Mouse (Mus musculus) induced T-regulatory cell, adult 2 months (primary cell): ENCODE measurements around the gene Tmem91.

Experiments used
- DNase-seq: peaks from one replicate; pipeline ENCODE4 v3.0.0-alpha.2; 2012; ENCODE audit warnings: low read depth

Tmem91 gene

DNA sequence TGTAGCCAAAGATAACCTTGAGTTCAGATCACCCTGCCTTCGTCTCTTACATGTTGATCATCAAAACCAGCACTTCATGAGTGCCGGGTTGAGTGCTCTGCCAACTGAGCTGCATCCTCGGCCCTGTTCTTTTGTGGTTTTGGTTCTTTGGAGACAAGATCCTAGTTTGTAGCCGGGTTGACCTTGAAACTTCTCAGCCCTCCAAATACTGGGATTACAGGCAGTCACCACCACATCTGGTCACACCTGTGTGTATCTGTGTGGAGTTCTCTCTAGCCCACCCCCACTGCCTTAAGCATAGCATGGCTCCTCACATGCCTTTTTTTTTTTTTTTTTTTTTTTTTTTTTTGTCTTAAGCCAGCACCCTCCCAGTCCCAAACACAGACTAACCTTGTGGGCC, 4.9 kb downstream of the Tmem91 start:
- no peak for DNase-seq

DNA sequence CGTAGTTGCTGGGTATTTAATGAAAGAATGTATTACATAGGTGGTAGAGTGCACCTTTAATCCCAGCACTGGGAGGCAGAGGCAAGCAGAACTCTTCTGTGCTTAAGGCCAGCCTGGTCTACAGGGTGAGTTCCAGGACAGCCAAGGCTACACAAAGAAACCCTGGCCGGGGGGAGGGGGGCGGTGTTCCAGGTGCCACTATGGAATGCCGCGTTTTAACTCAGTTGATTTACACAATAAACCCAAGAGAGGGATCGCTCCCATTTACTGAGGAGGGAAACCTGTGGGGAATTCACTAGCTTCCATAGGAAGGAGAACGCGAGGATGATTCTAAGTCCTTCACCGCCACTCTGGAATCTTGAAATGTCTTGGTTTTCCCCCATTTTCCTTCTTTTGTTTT, 5.3 kb downstream of the Tmem91 start:
- DNase-seq = no peak

DNA sequence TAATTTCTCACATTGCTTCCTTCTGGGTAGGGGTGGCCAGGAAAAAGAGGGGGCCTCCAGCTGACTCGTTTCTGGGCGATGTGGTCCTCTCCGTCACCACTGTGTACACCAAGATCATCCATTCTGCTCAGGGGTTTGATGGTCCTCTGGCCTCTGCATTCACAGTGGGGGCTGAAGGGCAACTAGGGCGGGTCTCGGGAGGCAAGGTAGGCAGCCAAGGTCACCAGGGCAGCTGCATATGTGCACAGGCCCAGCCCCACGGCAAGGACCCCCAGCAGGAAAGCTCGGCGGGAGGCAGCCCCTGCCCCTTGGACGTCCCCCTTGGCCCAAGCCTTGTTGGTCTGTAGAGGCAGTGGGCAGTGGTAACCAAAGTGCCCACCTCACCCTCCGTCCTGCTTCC, 5.8 kb downstream of the Tmem91 start:
- no peak for DNase-seq

DNA sequence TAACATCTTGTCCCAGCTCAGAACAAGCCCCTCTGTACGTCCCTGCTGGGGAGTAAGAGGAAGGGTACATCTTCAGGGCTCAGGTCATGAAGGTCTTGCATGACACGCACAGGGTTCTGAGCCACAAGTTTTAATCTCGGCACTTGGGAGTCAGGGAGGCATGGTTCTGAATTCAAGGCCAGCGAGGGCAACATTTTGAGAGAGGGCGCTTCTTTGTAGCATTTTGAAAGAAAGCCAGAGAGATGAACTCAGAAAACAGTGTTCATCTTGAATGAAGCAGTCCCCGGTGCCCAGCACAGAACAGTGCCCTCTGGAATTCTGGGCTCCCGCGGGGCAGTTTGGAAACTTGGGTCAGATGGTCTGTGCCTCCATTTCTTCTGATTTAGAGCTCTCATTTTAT, 8.6 kb downstream of the Tmem91 start:
- DNase-seq = no peak

DNA sequence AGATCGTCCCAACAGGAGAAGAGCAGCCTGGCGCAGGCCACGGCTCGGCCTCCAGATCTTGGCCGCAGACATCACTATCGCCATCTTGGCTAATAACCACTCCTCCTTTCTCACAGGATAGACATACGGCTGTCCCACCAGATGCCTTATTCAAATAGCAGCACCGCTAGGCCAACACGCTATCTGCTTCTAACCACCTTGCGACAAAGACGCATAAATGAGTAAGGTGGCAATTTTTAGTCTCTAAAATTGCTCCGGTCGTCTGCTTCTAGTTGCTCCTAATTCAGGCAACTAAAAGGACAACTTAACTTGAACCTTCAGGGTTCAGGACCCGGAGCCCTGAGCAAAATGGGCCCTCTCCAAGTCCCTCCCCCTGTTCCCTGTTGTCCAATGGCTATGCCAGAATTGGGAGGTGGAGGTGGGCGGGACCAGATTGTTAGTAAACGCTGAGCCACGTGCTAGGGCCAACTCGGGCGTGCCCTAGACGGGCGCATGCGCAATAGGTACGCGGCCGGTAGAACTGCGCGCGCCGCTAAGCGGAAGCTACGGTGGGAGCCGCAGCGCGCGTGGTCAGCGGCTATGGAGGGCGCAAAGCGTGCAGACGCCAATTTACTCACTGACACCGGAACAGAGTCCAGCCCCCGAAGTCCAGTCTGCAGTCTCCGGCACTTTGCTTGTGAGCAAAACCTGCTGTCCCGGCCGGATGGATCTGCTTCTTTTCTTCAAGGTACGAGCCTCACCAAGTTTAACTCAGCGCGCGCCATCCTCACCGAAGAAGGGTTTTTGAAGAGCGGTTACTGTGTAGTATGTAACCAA, 16.1 kb downstream of the Tmem91 start, which contains the start of the genes Bckdha and Exosc5:
Bckdha (minus strand) TSS at position 325 of the 816 bp plus-strand sequence.
Exosc5 (plus strand) TSS at position 508 of the 816 bp plus-strand sequence.
- DNase-seq = peak; percentile 100

DNA sequence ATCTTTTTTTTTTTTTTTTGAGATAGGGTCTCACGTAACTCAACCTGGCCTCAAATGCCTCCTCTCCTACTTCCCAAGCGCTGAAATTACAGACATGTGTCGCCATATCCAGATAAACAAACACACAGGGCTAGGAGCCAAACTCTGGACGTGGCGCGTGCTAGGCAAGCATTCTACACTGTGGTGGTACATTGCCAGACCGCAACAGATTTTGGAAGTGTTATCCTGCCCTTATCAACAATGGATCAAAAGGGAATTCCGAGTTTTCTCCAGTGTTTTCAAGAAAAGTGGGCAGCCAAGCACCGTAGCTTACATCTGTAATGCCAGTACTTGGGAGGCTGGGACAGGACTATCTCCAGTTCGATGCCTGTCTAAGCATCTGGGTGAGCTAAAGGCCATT, 17.2 kb downstream of the Tmem91 start:
- DNase-seq = no peak

DNA sequence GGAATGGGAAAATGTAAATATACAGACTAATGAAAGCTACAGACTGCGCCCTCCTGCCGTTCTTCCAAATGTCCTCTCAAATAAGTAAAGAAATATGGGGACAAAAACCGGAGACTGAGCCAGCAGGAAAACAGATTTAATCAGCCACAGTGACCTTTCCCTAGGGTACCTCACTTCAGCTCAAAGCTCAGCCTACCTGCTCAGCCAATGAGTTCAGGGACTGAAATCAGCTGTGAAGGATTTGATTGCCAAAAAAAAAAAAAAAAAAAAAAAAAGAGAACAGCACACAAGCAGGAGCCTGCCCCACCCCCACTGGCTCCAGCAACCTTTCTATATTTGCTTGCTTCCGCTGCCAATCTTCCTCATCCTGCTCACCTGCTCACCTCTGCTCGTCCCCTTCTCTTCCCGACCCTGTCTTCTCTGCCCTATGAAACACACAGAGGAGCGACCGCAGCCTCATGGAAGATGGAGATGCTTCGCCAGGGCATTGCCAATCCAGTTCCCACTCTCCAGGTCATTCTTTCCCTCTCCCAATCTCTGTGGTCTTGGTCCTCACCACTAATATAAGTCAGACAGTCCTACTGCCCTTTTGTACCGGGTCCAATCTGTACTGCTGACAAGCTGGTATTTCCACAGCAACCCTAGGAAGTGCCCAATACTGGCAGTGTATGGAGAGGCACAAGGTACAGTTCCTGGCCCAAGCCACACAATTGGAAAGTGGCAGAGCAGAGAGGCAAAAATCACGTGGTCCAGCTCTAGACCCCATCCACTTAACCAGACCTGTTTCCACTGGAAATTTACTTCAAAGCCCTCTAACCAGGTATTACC, 19.2 kb downstream of the Tmem91 start:
- no peak for DNase-seq

DNA sequence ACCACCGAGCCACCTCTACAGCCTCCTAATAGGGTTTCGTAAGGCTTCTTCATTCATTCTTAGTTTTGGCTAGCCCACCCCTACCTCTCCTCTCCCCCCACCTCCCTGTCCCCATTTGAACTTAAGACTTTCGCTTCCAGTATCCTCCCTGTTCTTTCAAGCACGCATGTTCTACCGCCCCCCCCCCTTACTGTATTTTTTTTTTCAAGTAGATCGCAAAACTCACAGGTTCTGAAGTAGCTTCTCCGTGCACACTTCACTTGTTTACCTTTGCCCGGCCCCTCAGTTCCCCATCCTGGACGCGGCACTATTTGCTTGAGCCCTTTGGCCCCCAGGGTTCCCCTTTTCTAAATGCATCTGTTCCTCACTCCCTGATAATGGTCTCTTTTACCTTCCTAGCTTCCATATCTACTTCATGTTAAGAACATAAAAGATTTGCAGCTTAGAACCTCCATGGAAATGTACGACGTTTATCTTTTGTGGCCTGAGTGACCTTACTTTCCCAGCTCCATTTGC, 22.7 kb downstream of the Tmem91 start:
- no peak for DNase-seq

DNA sequence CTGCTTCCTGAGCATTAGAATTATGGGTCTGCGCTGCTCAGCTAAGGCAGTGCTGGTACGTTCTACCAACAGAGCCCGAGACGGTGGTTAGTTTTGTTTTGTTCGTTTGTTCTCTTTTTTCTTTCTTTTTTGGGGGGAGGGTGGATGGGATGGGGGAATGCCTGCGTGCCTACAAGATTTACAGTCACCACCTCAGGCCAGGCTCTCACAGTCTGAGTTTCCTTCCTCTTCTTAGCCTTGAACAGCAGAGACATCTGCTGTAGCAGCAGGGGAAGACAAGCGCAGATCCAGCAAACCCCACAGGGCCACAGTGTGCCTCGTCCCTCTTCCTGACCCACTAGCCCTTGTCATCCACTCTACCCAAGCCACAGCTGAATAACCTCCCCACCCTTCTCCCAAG, 23.7 kb downstream of the Tmem91 start:
- peak; percentile 34 for DNase-seq

DNA sequence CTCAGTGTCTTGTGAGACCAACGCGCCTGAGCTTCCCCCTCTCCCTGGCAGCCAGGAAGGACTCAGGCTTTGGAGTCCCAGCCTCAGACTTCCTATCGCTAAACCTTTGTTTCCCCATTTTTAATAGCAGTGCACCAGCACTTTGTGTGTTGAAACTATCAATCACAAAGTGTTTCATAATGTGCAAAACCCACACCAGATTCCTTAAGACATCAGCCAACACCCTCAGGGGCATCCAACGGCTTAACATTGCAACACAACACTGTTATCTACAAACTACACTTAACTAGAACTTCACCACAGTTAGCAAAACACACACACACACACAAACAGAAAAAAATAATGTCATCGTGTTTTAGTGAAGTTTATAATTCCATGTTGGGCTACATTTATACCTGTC, 25.1 kb downstream of the Tmem91 start:
- DNase-seq = no peak

DNA sequence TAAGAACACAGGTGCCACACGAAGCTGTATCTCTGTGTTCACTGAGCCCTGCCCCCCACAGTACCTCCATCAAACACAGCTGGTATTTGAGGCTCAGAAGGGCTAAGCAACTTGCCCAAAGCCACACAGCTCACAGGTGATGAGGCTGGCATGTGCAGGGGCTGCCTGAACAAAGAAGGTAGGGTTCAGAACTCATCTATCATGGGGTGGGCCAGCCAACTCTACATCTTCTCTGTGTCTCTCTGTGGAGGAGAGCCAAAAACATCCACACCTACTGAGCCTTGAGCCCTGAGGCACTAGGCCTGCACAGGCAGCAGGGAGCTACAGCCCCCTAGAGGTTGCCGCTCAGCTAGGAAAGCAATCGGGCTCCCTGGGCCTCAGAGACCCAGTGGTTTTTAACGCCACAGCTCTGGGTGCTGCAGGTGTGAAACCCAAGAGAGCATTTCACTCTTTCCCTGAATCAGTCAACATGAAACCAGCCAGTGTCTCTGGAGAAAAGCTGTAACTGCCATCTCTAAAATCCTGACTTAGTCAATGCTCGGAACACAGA, 27.3 kb downstream of the Tmem91 start:
- DNase-seq = peak; percentile 80

DNA sequence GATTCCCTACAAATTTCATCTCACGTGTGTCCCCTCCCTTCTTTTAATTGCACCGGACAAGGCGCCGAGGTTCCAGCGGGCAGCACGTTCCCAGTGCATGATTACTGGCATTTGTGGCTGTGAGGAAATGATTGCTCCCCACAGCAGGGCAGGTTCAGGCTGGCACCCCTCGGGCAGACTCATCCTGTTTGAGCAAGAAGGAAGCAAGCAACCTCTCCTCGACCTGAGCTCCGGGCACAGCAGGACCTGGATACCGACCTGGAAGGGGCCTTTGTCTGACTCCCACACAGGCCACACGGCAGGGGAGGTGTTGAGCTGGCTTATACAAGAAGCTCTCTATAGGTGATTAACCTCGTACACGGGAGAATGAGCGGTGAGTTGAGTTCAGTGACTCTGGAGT, 29.9 kb downstream of the Tmem91 start:
- no peak for DNase-seq

DNA sequence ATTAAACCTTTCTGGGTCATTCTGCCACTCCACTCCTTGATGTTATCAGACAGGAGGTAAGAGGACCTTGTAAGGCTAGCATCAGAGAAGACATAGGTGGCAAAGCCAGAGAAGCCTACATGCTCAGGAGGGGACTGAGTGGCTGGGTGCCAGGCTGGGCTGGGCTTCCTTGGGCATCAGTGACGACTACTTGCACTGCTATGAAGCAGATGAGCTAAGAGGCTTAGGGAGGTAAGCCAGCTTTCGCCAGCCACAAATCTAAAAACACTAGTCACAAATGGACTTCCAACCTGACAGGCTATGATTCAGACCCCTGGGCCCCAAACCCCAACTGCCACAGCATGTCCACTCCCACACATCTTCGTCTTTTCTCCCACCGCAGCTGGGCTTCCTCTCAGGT, 30.3 kb downstream of the Tmem91 start:
- DNase-seq = no peak

DNA sequence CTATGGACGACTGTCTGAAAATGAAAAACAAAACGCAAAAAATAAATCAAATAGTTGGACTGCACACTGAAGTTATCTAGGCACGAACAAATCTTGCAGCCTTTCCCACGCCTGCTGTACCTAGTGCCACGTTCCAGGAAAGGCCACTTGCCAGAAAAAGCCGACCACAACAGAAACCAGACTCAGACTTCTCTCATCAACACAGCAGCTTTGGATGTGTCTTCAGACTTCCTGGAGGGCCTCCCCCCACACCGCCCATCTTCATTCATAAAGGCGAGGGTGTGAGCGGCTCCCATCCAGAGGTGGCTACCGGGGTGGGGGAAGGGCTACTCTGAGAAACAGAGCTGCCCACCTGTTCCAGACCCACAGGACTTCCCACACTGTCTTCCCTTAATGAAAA, 30.8 kb downstream of the Tmem91 start:
- peak; percentile 38 for DNase-seq

DNA sequence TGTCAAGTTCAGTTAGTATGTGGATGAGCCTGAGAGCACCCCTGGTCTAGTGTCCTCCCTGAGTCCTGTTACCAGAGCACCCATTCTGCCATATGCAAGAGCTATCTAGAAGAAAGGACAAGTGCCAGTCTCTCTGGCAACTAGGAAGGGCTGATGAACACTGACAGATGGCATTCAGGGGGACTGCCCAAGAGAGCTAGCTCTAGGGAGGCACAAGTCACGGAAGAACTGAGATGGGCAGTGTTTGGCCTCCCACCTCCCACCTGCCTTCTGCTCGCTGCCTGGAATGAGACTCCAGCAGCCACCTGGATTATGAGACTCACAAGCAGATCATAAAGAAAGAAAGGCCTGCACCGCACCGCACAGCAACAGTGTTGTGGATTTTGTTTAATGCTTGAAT, 35.2 kb downstream of the Tmem91 start:
- DNase-seq = no peak

DNA sequence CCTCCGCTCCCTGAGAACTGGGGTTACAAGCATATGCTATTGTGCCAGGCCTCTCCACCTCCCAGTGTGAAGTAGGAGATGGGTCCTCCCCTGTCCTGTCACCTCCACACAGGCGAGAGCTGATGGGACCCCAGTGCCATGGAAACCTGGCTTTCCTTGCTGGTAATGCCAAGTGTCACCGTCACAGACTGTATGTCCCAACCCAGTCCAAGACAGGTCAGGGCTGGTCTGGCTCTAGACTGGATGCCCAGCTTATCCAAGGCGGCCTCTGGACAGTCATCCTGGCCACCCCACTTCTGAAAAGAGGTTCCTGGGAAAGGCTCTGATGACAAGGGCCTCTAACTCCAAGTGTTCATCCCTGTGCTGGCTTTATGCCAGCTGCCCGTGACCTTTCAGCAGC, 37.9 kb downstream of the Tmem91 start:
- no peak for DNase-seq

DNA sequence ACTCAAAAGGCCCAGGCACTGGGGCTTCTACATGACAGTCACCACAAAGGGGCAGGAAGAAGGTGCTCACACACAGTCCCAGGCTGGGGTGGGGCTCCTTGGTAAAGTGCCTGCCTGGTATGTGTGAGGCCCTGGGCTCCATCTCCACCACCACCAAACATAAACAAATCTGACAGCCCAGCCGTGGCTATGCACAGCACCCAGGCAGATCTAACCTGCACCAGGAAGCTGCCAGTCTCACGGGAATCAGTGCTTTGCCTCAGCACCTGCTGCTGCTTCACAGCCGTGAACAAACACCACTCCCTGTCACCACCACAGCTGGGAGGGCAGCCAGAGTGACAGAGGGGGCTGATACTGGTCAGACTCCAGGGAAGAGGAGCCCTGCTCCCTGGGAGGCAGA, 38.6 kb downstream of the Tmem91 start:
- DNase-seq = peak; percentile 22

DNA sequence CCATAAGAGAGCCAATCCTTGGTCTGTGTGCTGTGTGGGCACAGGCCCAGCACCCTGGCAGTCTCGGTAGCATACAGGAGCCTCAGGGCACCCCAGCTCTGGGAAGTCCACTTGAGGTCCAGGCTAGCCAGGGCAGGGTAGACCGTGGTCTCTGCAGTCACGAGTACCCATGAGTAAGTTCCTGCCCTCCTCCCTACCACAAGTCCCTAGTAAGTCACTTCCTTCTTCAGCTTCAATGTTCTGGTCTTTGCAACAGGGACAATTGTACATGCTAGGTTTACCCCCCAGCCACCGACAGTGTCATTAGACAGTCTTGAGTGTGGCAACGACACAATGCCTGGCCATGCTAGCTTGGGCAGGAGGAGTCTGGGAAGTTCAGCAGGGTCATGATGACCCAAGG, 42.3 kb downstream of the Tmem91 start:
- no peak for DNase-seq

DNA sequence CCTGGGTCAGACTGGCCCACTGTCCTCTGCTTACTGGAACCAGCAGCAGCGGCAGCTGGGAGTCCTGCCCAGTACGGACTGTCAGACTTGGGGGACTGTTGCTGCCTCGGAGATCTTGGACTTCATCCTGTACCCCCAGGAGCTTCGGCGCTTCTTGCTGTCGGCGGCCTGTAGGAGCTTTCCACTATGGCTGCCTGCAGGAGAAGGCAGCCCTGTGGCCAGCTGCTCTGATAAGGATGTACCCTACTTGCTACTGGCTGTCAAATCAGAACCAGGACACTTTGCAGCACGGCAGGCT, 46.7 kb downstream of the Tmem91 start:
- no peak for DNase-seq

DNA sequence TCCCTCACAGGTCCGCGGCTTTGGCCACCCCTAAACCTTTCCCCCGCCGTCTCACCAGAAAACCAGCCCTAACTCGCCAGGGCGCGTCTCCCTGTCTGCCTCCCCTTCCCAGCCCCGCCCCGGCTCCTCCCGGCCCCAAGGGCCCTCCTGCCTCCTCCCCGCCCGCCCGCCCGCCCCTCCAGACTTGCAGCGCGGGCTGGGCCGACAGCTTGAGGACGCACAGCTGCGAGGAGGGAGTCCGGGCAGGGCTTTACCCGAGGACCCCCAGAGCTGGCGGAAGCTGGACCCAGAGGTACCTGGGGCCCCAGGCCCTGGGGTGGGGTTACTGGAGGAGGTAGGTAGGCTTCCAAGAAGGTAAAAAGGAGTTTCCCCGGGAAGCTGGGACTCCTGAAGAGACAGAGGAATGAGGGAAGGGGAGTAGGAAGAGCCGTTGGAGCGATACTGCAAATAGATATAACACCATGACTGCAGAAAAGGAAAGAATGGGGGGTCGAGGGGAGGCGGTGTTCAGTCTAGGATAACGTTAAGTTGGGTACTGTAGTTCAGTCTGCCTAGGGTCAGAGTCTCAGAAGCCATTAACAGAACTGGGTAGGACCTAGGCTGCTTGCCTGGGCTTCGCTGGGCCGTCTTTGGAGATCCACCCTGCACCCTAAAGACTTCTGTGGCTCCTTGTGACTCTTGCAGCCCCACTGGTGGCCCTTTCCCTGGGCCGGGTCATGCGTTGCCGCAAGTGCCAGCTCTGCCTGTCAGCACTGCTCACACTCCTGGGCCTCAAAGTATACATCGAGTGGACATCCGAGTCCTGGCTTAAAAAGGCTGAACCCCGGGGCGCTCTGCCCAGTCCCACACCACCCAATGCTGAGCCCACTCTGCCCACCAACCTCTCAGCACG, 47.3 kb downstream of the Tmem91 start:
- no peak for DNase-seq

DNA sequence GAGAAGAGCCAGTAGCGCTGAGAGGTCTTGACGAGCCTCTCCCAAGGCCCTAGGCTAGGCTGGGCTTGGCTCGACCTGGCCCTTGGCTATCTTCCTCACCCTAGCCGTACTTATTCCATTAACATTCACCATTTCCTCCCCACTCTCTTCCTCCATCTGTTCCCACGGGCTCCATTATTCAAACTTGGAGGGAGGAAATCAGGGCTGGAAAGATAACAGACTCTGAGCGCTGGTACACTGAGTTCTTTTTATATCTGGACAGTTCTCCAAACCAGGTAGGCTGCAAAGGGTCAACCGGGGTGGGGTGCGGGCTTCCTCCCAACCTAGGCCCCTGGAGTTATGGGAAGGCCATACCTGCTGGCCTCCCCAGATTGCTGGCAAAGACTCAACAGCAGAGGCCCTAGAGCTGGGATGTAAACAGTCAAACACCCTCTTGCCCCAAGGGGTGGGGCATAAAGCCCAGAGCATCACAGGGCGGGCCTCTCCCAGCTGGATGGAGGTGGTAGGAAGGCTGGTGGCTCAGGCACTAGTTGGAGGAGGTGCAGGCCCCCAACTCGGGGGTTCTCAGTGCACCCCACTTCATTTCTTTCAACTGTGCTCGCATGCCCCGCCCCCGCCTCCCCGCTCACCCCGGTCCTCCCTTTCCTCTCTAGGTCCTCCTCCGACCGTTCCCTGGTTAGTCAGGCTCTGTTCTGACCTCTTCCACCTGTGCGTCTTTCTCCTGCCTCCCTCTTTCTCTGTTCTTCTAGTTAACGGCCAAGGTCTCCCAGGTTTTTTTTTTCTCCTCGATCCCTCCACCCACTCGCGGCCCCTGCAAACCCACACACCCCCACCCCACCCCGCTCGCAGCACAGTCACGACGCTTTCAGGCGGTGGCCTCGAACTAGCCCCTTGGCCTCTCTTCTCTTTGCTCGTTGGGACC, 48.2 kb downstream of the Tmem91 start, which contains the start of gene B3gnt8:
B3gnt8 (plus strand) TSS at position 146 of the 922 bp plus-strand sequence.
- peak; percentile 53 for DNase-seq
